Mouse (Mus musculus) stomach, embryonic 14.5 days (tissue): ENCODE measurements around the gene Krtap10-4. TPM values are rescaled to one million over a fixed set of nuclear protein-coding genes. Genes with fewer than 3 reads are reported as not detected.

Experiments used
- ATAC-seq: fragments of 200-750 bp; cut with Nextera tagmentation; 2 replicates; pipeline ENCODE4 v1.8.0; 2017; ENCODE audit warnings: low read depth, moderate TSS enrichment; ENCODE audit not compliant: insufficient number of reproducible peaks, insufficient read depth, low FRiP score
- H3K27ac ChIP-seq: fragments of 300-500 bp; sonication (generic); 2 replicates; pipeline ENCODE4 v1.5.1; 2014; ENCODE audit warnings: mild to moderate bottlenecking, low read length, moderate library complexity, mixed read lengths
- H3K27me3 ChIP-seq: fragments of 300-500 bp; sonication (generic); 2 replicates; pipeline ENCODE4 v1.6.1; 2014; ENCODE audit warnings: low read length, control low read depth, mixed read lengths; ENCODE audit not compliant: control insufficient read depth, insufficient read depth
- H3K36me3 ChIP-seq: fragments of 300-500 bp; sonication (generic); 2 replicates; pipeline ENCODE4 v1.6.1; 2014; ENCODE audit warnings: mild to moderate bottlenecking, control low read depth, low read length, moderate library complexity, mixed read lengths; ENCODE audit not compliant: control insufficient read depth, insufficient read depth
- H3K4me1 ChIP-seq: fragments of 300-500 bp; sonication (generic); 2 replicates; pipeline ENCODE4 v1.6.1; 2014; ENCODE audit warnings: low read length, control low read depth, mixed read lengths; ENCODE audit not compliant: control insufficient read depth, insufficient read depth
- H3K4me2 ChIP-seq: fragments of 300-500 bp; sonication (generic); replicated peaks from 2 replicates; pipeline ENCODE4 v1.6.1; 2014; ENCODE audit warnings: low read depth, low read length, control low read depth
- H3K4me3 ChIP-seq: fragments of 300-500 bp; sonication (generic); 2 replicates; pipeline ENCODE4 v1.5.1; 2014; ENCODE audit warnings: low read depth, low read length, control low read depth
- H3K9ac ChIP-seq: fragments of 300-500 bp; sonication (generic); replicated peaks from 2 replicates; pipeline ENCODE4 v1.6.1; 2014; ENCODE audit warnings: low read depth, mild to moderate bottlenecking, control low read depth, low read length, moderate library complexity, mixed read lengths
- H3K9me3 ChIP-seq: fragments of 300-500 bp; sonication (generic); 2 replicates; pipeline ENCODE4 v1.6.1; 2016; ENCODE audit warnings: low read depth, low read length, control low read depth; ENCODE audit not compliant: control insufficient read depth
- WGBS: fragments of 180-500 bp; shearing (Covaris S2); extraction: QIAGEN DNeasy Blood & Tissue Kit; methylation state at CpG from one replicate; pipeline ENCODE4 v1.1.7; 2014; 5-methylcytosine and 5-hydroxymethylcytosine counted together
- polyA plus RNA-seq: library from polyadenylated mRNA; unstranded; fragments of >200 nt; fragmentation: Nextera tagmentation; extraction: Ambion mirVana; gene quantifications from 2 replicates; pipeline ENCODE4 v1.2.1, GENCODE M21; 2014

The Krtap10-4 gene
- polyA plus RNA-seq, 1 experiment from 2014 or later = not detected

- no peaks in the 10 kb centered on the region for H3K36me3 ChIP-seq
- H3K27me3 ChIP-seq = no peaks in the 10 kb centered on the region
- no peak for ATAC-seq
- no peak overlapping the region for H3K4me3 ChIP-seq
- H3K4me1 ChIP-seq = no peaks in the 10 kb centered on the region
- 35% methylated on average over 2 of the region's 2 CpGs for WGBS
- H3K9ac ChIP-seq = no peak overlapping the region
- peaks cover 6% of the 10 kb centered on the region; the same call in 1 of the 2 replicates for H3K9me3 ChIP-seq
- H3K27ac ChIP-seq = no peak overlapping the region
- no peak overlapping the region for H3K4me2 ChIP-seq
Observed at GRCm38 (mm10) chr10:77846961-77847360, 20.1 kb upstream of the Krtap10-4 start.

- H3K4me1 ChIP-seq = no peaks in the 10 kb centered on the region
- no peak for ATAC-seq
- H3K4me3 ChIP-seq = no peak within 1 kb of the TSS
- no peak within 1 kb of the TSS for H3K4me2 ChIP-seq
- H3K9ac ChIP-seq = no peak within 1 kb of the TSS
- H3K9me3 ChIP-seq = peaks cover 6% of the 10 kb centered on the region; the same call in 1 of the 2 replicates
- no peak within 1 kb of the TSS for H3K27ac ChIP-seq
- WGBS = 61% methylated on average over 3 of the region's 3 CpGs
- no peaks in the 10 kb centered on the region for H3K36me3 ChIP-seq
- H3K27me3 ChIP-seq = no peaks in the 10 kb centered on the region
Observed at GRCm38 (mm10) chr10:77846503-77846902, 19.6 kb upstream of the Krtap10-4 start, which contains the start of gene Gm36176. Gene Gm36176, plus strand, starts transcription at chr10:77846803.

GRCm38 (mm10) chr10:77839006-77839405 lies 12.1 kb upstream of the Krtap10-4 start:
- Histone ChIP-seq H3K27ac (no peak overlapping the region), H3K9ac (no peak overlapping the region), H3K4me3 (no peak overlapping the region), H3K9me3 (peaks cover 6% of the 10 kb centered on the region; the same call in 1 of the 2 replicates), H3K27me3 (no peaks in the 10 kb centered on the region), H3K4me1 (no peaks in the 10 kb centered on the region), H3K4me2 (no peak overlapping the region), H3K36me3 (no peaks in the 10 kb centered on the region)
- ATAC-seq = no peak
- 79% methylated on average over 6 of the region's 6 CpGs for WGBS

- no peak within 1 kb of the TSS for H3K27ac ChIP-seq
- no peak for ATAC-seq
- H3K4me1 ChIP-seq = no peaks in the 10 kb centered on the region
- no peaks in the 10 kb centered on the region for H3K27me3 ChIP-seq
- no peak within 1 kb of the TSS for H3K9ac ChIP-seq
- no peak within 1 kb of the TSS for H3K4me2 ChIP-seq
- no peaks in the 10 kb centered on the region for H3K36me3 ChIP-seq
- no peak within 1 kb of the TSS for H3K4me3 ChIP-seq
- 60% methylated on average over 9 of the region's 9 CpGs for WGBS
- H3K9me3 ChIP-seq = no peaks in the 10 kb centered on the region
Observed at GRCm38 (mm10) chr10:77835647-77836046, 8.8 kb upstream of the Krtap10-4 start, which contains the start of gene Krtap10-10. Gene Krtap10-10, plus strand, starts transcription at chr10:77835947.

- Histone ChIP-seq H3K27me3 (no peaks in the 10 kb centered on the region), H3K4me3 (no peak overlapping the region), H3K27ac (no peak overlapping the region), H3K4me2 (no peak overlapping the region), H3K9ac (no peak overlapping the region), H3K36me3 (no peaks in the 10 kb centered on the region), H3K9me3 (0 out of 2 replicates have a peak, but pooled peaks cover 2% of the 10 kb centered on the region), H3K4me1 (no peaks in the 10 kb centered on the region)
- WGBS = 27% methylated on average over 4 of the region's 4 CpGs
- ATAC-seq = no peak
Observed at GRCm38 (mm10) chr10:77819203-77819602, 7.7 kb downstream of the Krtap10-4 start.

- no peak overlapping the region for H3K4me2 ChIP-seq
- H3K4me1 ChIP-seq = no peaks in the 10 kb centered on the region
- H3K27me3 ChIP-seq = no peaks in the 10 kb centered on the region
- H3K27ac ChIP-seq = no peak overlapping the region
- H3K9ac ChIP-seq = no peak overlapping the region
- WGBS = 93% methylated on average over 4 of the region's 4 CpGs
- H3K9me3 ChIP-seq = no peaks in the 10 kb centered on the region
- H3K36me3 ChIP-seq = no peaks in the 10 kb centered on the region
- no peak overlapping the region for H3K4me3 ChIP-seq
- ATAC-seq = 0 out of 2 replicates have a peak, but pooled peaks have one; percentile 14
Observed at GRCm38 (mm10) chr10:77818523-77818922, 8.4 kb downstream of the Krtap10-4 start.

- 29% methylated on average over 5 of the region's 5 CpGs for WGBS
- Histone ChIP-seq H3K27me3 (no peaks in the 10 kb centered on the region), H3K9ac (no peak overlapping the region), H3K4me2 (no peak overlapping the region), H3K4me1 (no peaks in the 10 kb centered on the region), H3K4me3 (no peak overlapping the region), H3K9me3 (no peaks in the 10 kb centered on the region), H3K36me3 (no peaks in the 10 kb centered on the region), H3K27ac (no peak overlapping the region)
- no peak for ATAC-seq
Observed at GRCm38 (mm10) chr10:77815514-77815913, 11.4 kb downstream of the Krtap10-4 start.

GRCm38 (mm10) chr10:77814382-77814781 lies 12.5 kb downstream of the Krtap10-4 start, which contains the start of gene Gm2696:
Gene Gm2696, plus strand, starts transcription at chr10:77814682.
- H3K27me3 ChIP-seq = no peaks in the 10 kb centered on the region
- WGBS = 41% methylated on average over 4 of the region's 4 CpGs
- H3K9me3 ChIP-seq = no peaks in the 10 kb centered on the region
- H3K27ac ChIP-seq = no peak within 1 kb of the TSS
- no peak within 1 kb of the TSS for H3K4me3 ChIP-seq
- no peak for ATAC-seq
- H3K36me3 ChIP-seq = no peaks in the 10 kb centered on the region
- no peak within 1 kb of the TSS for H3K4me2 ChIP-seq
- H3K9ac ChIP-seq = no peak within 1 kb of the TSS
- no peaks in the 10 kb centered on the region for H3K4me1 ChIP-seq

GRCm38 (mm10) chr10:77811743-77812142 lies 15.2 kb downstream of the Krtap10-4 start, which contains the start of gene Gm9507:
Gene Gm9507, minus strand, starts transcription at chr10:77811843.
- no peak within 1 kb of the TSS for H3K9ac ChIP-seq
- no peaks in the 10 kb centered on the region for H3K9me3 ChIP-seq
- no peak within 1 kb of the TSS for H3K4me3 ChIP-seq
- no peaks in the 10 kb centered on the region for H3K36me3 ChIP-seq
- no peak for ATAC-seq
- 66% methylated on average over 5 of the region's 5 CpGs for WGBS
- H3K4me2 ChIP-seq = no peak within 1 kb of the TSS
- no peak within 1 kb of the TSS for H3K27ac ChIP-seq
- no peaks in the 10 kb centered on the region for H3K4me1 ChIP-seq
- H3K27me3 ChIP-seq = no peaks in the 10 kb centered on the region
